Mouse (Mus musculus) c-Kit-positive CD71-negative TER-119-negative erythroid progenitor cells, embryonic 14.5 days (primary cell): ENCODE measurements around the gene U2surp.
"Not testable (repeated sequence)": the region's sequence is repeated elsewhere in the genome, so short reads cannot be mapped to it uniquely, and the experiment has no call there.

Source experiments
- DNase-seq: peaks from one replicate; pipeline ENCODE4 v3.0.0-alpha.2; 2013; ENCODE audit warnings: low read depth

U2surp gene

GRCm38 (mm10) chr9:95469011-95469576 is 42.7 kb downstream of the U2surp start:
- not testable (repeated sequence) for DNase-seq

GRCm38 (mm10) chr9:95464028-95464427 is 47.8 kb downstream of the U2surp start:
- DNase-seq, result no peak

- no peak for DNase-seq
These were observed 59.9 kb downstream of the U2surp start for GRCm38 (mm10) chr9:95451931-95452330.

- DNase-seq, result no peak
These were observed 61.2 kb downstream of the U2surp start for GRCm38 (mm10) chr9:95450586-95450985.

- no peak for DNase-seq
These were observed 69.5 kb downstream of the U2surp start for GRCm38 (mm10) chr9:95442321-95442731.

- no peak for DNase-seq
These were observed 73.9 kb downstream of the U2surp start for GRCm38 (mm10) chr9:95437883-95438282.

GRCm38 (mm10) chr9:95436294-95436613 is 75.5 kb downstream of the U2surp start:
- no peak for DNase-seq

- no peak for DNase-seq
These were observed 76.1 kb downstream of the U2surp start for GRCm38 (mm10) chr9:95435506-95436293.

- DNase-seq, result no peak
These were observed 83.5 kb downstream of the U2surp start for GRCm38 (mm10) chr9:95428277-95428676.

GRCm38 (mm10) chr9:95413911-95414310 is 97.9 kb downstream of the U2surp start:
- no peak for DNase-seq

- no peak for DNase-seq
These were observed 99.7 kb downstream of the U2surp start for GRCm38 (mm10) chr9:95412047-95412446.

- DNase-seq, result no peak
These were observed 104.1 kb downstream of the U2surp start for GRCm38 (mm10) chr9:95407586-95408220.
